Mouse (Mus musculus): ENCODE data around the gene Guca1b.

DNA sequence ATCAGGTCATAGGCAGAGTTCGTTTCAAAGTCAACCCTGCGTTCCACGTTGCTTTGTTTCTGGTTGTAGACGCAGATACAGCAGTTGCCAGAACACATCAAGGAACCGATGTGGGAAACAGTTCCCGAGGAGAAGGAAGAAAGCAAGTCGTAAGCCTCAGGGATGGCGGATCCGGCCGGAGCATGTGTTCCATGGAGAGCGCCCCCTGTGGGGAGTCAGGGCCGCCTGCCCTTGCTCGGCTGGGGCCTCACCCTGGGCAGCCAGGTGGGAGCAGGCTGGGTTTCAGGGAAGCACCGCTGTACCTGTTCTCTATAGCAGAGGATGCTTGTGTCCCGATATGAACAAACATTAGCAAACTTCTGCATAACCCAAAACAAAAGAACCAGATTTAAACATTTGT is 7.1 kb upstream of the Guca1b start:
- TF ChIP-seq POLR2A (IDR thresholded peaks at IDR 0.05; ENCODE audit: insufficient read length, low read depth), result no peak
- no peak for TF ChIP-seq REST (IDR thresholded peaks at IDR 0.05; ENCODE audit: insufficient read depth, insufficient read length)
- no peak for TF ChIP-seq E2F4 (IDR thresholded peaks at IDR 0.05; ENCODE audit: insufficient read depth)
- no peak for TF ChIP-seq MAX (IDR thresholded peaks at IDR 0.05; ENCODE audit: low read depth)
